9 mouse cellular contexts compared by ENCODE assay signal in the genomic region with DNA sequence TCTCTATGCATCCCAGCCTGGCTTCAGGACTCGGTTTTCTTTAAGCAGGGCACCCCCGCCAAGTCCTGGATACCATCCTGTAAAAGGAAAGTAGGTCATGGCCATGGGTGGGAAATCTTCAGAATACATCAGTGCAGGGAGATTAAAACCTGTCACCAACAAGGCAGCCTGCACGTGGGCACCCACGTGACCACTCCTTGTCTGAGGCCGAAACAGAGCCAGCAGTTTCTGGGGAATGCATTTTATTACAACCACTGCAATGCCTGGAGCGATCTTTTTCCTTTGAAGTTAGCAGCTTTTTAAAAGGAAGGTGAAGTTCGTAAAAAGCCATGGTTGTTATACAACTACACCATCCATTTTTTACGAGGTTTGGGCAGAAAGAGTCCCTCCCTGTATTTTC.
DNase-seq lines count a peak whose midpoint lies in the region; ATAC-seq and TF ChIP-seq lines count a peak whose summit lies in the region.
"Had no signal": no experiment of that assay in that cellular context is flagged by ENCODE, and none has a peak within 500 bp of the region (broad histone marks: within the 10 kb centered on the region; RNA-seq: fewer than 3 reads in every experiment).

No protein-coding gene starts in this region.

- H3K4me1 ChIP-seq in midbrain, embryonic 14.5 days (ENCODE audit: control insufficient read depth, insufficient read depth, low read length): no peaks in the 10 kb centered on the region
- no peaks in the 10 kb centered on the region for H3K4me1 ChIP-seq in midbrain, embryonic 11.5 days (ENCODE audit: control insufficient read depth, insufficient read depth, low read length)
- H3K4me1 ChIP-seq in hindbrain, embryonic 14.5 days (replicated peaks; ENCODE audit: control insufficient read depth, insufficient read depth, low read length): no peaks in the 10 kb centered on the region
- H3K4me1 ChIP-seq: megakaryocyte, embryonic 14.5 days had no signal

- ATAC-seq in midbrain, embryonic 14.5 days (ENCODE audit: low FRiP score, low TSS enrichment): no peak
- no peak for ATAC-seq in midbrain, embryonic 11.5 days (ENCODE audit: low FRiP score)
- no peak for ATAC-seq in hindbrain, embryonic 14.5 days (ENCODE audit: low FRiP score)
- no peak for ATAC-seq in megakaryocyte, adult 5-6 weeks (ENCODE audit: poor library complexity, severe bottlenecking)

- no peak overlapping the region for H3K4me3 ChIP-seq in midbrain, embryonic 14.5 days (replicated peaks; ENCODE audit: low read depth, low read length)
- H3K4me3 ChIP-seq in midbrain, embryonic 11.5 days (ENCODE audit: low read depth, low read length): no peak overlapping the region
- H3K4me3 ChIP-seq in hindbrain, embryonic 14.5 days (replicated peaks; ENCODE audit: low read length): no peak overlapping the region
- H3K4me3 ChIP-seq: heart, embryonic 13.5 days; megakaryocyte, embryonic 14.5 days had no signal

- WGBS in midbrain, embryonic 14.5 days: 77% methylated on average over 8 of the region's 8 CpGs
- 84% methylated on average over 8 of the region's 8 CpGs for WGBS in midbrain, embryonic 11.5 days
- 78% methylated on average over 8 of the region's 8 CpGs for WGBS in hindbrain, embryonic 14.5 days

- H3K4me2 ChIP-seq in midbrain, embryonic 14.5 days (ENCODE audit: low read length): no peak overlapping the region
- no peak overlapping the region for H3K4me2 ChIP-seq in midbrain, embryonic 11.5 days
- no peak overlapping the region for H3K4me2 ChIP-seq in hindbrain, embryonic 14.5 days (replicated peaks)
- H3K4me2 ChIP-seq: heart, embryonic 13.5 days had no signal

- TF ChIP-seq CTCF in brain, embryonic 14.5 days (IDR thresholded peaks at IDR 0.05; ENCODE audit: borderline replicate concordance, extremely low read depth, insufficient read depth, insufficient read length): no peak

- no peak overlapping the region for H3K27ac ChIP-seq in midbrain, embryonic 14.5 days (replicated peaks; ENCODE audit: low read depth, low read length)
- H3K27ac ChIP-seq in midbrain, embryonic 11.5 days (ENCODE audit: low read depth, low read length): no peak overlapping the region
- H3K27ac ChIP-seq in hindbrain, embryonic 14.5 days: no peak overlapping the region
- H3K27ac ChIP-seq: heart, embryonic 13.5 days had no signal

- H3K27me3 ChIP-seq in midbrain, embryonic 14.5 days (ENCODE audit: control insufficient read depth, insufficient read depth, low read length): no peaks in the 10 kb centered on the region
- H3K27me3 ChIP-seq in midbrain, embryonic 11.5 days (ENCODE audit: control insufficient read depth, insufficient read depth, low read length): no peaks in the 10 kb centered on the region
- H3K27me3 ChIP-seq in hindbrain, embryonic 14.5 days (ENCODE audit: control insufficient read depth, insufficient read depth, low read length): no peaks in the 10 kb centered on the region
- H3K27me3 ChIP-seq: heart, embryonic 13.5 days; megakaryocyte, embryonic 14.5 days had no signal

- no peak overlapping the region for H3K9ac ChIP-seq in midbrain, embryonic 14.5 days (replicated peaks; ENCODE audit: low read length)
- no peak overlapping the region for H3K9ac ChIP-seq in midbrain, embryonic 11.5 days (ENCODE audit: low read length)
- no peak overlapping the region for H3K9ac ChIP-seq in hindbrain, embryonic 14.5 days
- H3K9ac ChIP-seq: heart, embryonic 13.5 days had no signal

- no peaks in the 10 kb centered on the region for H3K36me3 ChIP-seq in midbrain, embryonic 14.5 days (ENCODE audit: control insufficient read depth, insufficient read depth, low read length)
- H3K36me3 ChIP-seq in midbrain, embryonic 11.5 days (ENCODE audit: control insufficient read depth, insufficient read depth, low read length): no peaks in the 10 kb centered on the region
- no peaks in the 10 kb centered on the region for H3K36me3 ChIP-seq in hindbrain, embryonic 14.5 days (replicated peaks; ENCODE audit: control insufficient read depth, insufficient read depth)
- H3K36me3 ChIP-seq: heart, embryonic 13.5 days had no signal

- H3K9me3 ChIP-seq in midbrain, embryonic 14.5 days (ENCODE audit: control insufficient read depth, low read length): no peaks in the 10 kb centered on the region
- H3K9me3 ChIP-seq in midbrain, embryonic 11.5 days (ENCODE audit: control insufficient read depth, low read length): no peaks in the 10 kb centered on the region
- no peaks in the 10 kb centered on the region for H3K9me3 ChIP-seq in hindbrain, embryonic 14.5 days (ENCODE audit: control insufficient read depth, low read length)
- H3K9me3 ChIP-seq: heart, embryonic 13.5 days had no signal

- no peak for TF ChIP-seq POLR2A in brain, embryonic 14.5 days (IDR thresholded peaks at IDR 0.05; ENCODE audit: borderline replicate concordance, extremely low read depth, insufficient read depth, insufficient read length, poor library complexity, severe bottlenecking)

- peak; percentile 41 for DNase-seq in midbrain, embryonic 14.5 days
- DNase-seq in midbrain, embryonic 11.5 days (ENCODE audit: low spot score, missing footprints): no peak
- DNase-seq in brain, embryonic 14.5 days (ENCODE audit: low read depth): peak; percentile 41
- peak; percentile 57 for DNase-seq in hindlimb bud, embryonic 11.5 days (ENCODE audit: extremely low spot score, low read depth, low spot score)
- peak; percentile 66 for DNase-seq in right cerebral cortex, postnatal 14 days
- DNase-seq in hindbrain, embryonic 14.5 days (ENCODE audit: low spot score): no peak

Comparison
In these comparisons a context has a peak if more than half of its experiments do, and no peak if none do; other contexts are left out.
1. DNase-seq: peak in midbrain, embryonic 14.5 days (single experiment), brain, embryonic 14.5 days (single experiment), hindlimb bud, embryonic 11.5 days (single experiment) and right cerebral cortex, postnatal 14 days (single experiment); none in midbrain, embryonic 11.5 days (single experiment) and hindbrain, embryonic 14.5 days (single experiment).